ENCODE assay signal across 9 mouse cellular contexts in genomic region chr9:101314036-101314435, GRCm38 (mm10).
A peak's percentile ranks its signal among the peaks of the same experiment; 100 is the strongest.
DNase-seq lines count a peak whose midpoint lies in the region; ATAC-seq and TF ChIP-seq lines count a peak whose summit lies in the region.
"Had no signal": no experiment of that assay in that cellular context is flagged by ENCODE, and none has a peak within 500 bp of the region (broad histone marks: within the 10 kb centered on the region; RNA-seq: fewer than 3 reads in every experiment).

No protein-coding gene starts in this region.

- TF ChIP-seq EP300 in MEL (IDR thresholded peaks at IDR 0.05; ENCODE audit: low read depth in 1 of 2, low read length in 2 of 2) = no peak

- H3K9ac ChIP-seq in hindbrain, embryonic 11.5 days (ENCODE audit: low read depth, low read length) = no peak overlapping the region
- no peak overlapping the region for H3K9ac ChIP-seq in hindbrain, embryonic 16.5 days (ENCODE audit: low read depth, low read length)
- no peak overlapping the region for H3K9ac ChIP-seq in MEL (ENCODE audit: control insufficient read depth, low read depth, low read length, poor library complexity, severe bottlenecking)
- H3K9ac ChIP-seq in midbrain, postnatal 0 days (replicated peaks; ENCODE audit: low read length, poor library complexity, severe bottlenecking) = no peak overlapping the region

- peak; percentile 46 to 82 (median 61) for TF ChIP-seq CTCF in MEL (IDR thresholded peaks at IDR 0.05 in 2 of 3, conservative IDR thresholded peaks at IDR 0.05 in 1 of 3; ENCODE audit: control insufficient read depth in 1 of 3, insufficient read depth in 1 of 3, low read depth in 2 of 3, low read length in 3 of 3, poor library complexity in 1 of 3, severe bottlenecking in 1 of 3)
- peak; percentile 59; the same call in 1 of the 2 replicates for TF ChIP-seq CTCF in cerebellum, adult 2 months (IDR thresholded peaks at IDR 0.05; ENCODE audit: borderline replicate concordance, insufficient read depth, low read depth, low read length)
- peak; percentile 95 for TF ChIP-seq CTCF in midbrain, postnatal 0 days (IDR thresholded peaks at IDR 0.05)

- no peaks in the 10 kb centered on the region for H3K27me3 ChIP-seq in hindbrain, embryonic 11.5 days (ENCODE audit: control insufficient read depth, insufficient read depth, low read length)
- no peaks in the 10 kb centered on the region for H3K27me3 ChIP-seq in hindbrain, embryonic 16.5 days (replicated peaks; ENCODE audit: control insufficient read depth, insufficient read depth, low read length)
- no peaks in the 10 kb centered on the region for H3K27me3 ChIP-seq in MEL (ENCODE audit: control insufficient read depth in 1 of 2, insufficient read depth in 2 of 2, low read length in 2 of 2)
- no peaks in the 10 kb centered on the region for H3K27me3 ChIP-seq in cerebellum, adult 2 months (ENCODE audit: control insufficient read depth, insufficient read depth, low read length)
- H3K27me3 ChIP-seq in midbrain, postnatal 0 days (ENCODE audit: insufficient read depth, low read length) = no peaks in the 10 kb centered on the region

- WGBS in hindbrain, embryonic 11.5 days = 47% methylated on average over 4 of the region's 4 CpGs
- 33% methylated on average over 4 of the region's 4 CpGs for WGBS in hindbrain, embryonic 16.5 days
- 45% methylated on average over 4 of the region's 4 CpGs for WGBS in cerebellum, adult 2 months
- WGBS in midbrain, postnatal 0 days = 20% methylated on average over 4 of the region's 4 CpGs

- H3K36me3 ChIP-seq in hindbrain, embryonic 11.5 days (ENCODE audit: control insufficient read depth, insufficient read depth, low read length) = no peaks in the 10 kb centered on the region
- no peaks in the 10 kb centered on the region for H3K36me3 ChIP-seq in hindbrain, embryonic 16.5 days (ENCODE audit: control insufficient read depth, insufficient read depth, low read length)
- H3K36me3 ChIP-seq in MEL (ENCODE audit: control insufficient read depth in 1 of 2, insufficient read depth in 2 of 2, low read length in 2 of 2) = no peaks in the 10 kb centered on the region
- no peaks in the 10 kb centered on the region for H3K36me3 ChIP-seq in midbrain, postnatal 0 days (ENCODE audit: insufficient read depth, low read length)

- ATAC-seq in hindbrain, embryonic 11.5 days (ENCODE audit: low FRiP score) = no peak
- no peak for ATAC-seq in hindbrain, embryonic 16.5 days
- no peak for ATAC-seq in midbrain, postnatal 0 days (ENCODE audit: low FRiP score)
- ATAC-seq in erythroid progenitor cell, adult 5-6 weeks (replicated peaks; ENCODE audit: low FRiP score, poor library complexity, severe bottlenecking) = no peak

- no peaks in the 10 kb centered on the region for H3K4me1 ChIP-seq in hindbrain, embryonic 11.5 days (replicated peaks; ENCODE audit: control insufficient read depth, insufficient read depth, low read length)
- no peaks in the 10 kb centered on the region; the same call in 1 of the 2 replicates for H3K4me1 ChIP-seq in hindbrain, embryonic 16.5 days (ENCODE audit: control insufficient read depth, insufficient read depth, low read depth, low read length)
- no peaks in the 10 kb centered on the region for H3K4me1 ChIP-seq in MEL (ENCODE audit: control insufficient read depth in 1 of 2, insufficient read depth in 2 of 2, low read length in 2 of 2)
- no peaks in the 10 kb centered on the region for H3K4me1 ChIP-seq in cerebellum, adult 2 months (ENCODE audit: control insufficient read depth, insufficient read depth, low read length)
- no peaks in the 10 kb centered on the region for H3K4me1 ChIP-seq in midbrain, postnatal 0 days (ENCODE audit: insufficient read depth, low read length)
- H3K4me1 ChIP-seq: megakaryocyte, embryonic 14.5 days had no signal

- no peak overlapping the region for H3K27ac ChIP-seq in hindbrain, embryonic 11.5 days (ENCODE audit: low read depth, low read length)
- H3K27ac ChIP-seq in hindbrain, embryonic 16.5 days (ENCODE audit: low read depth, low read length) = no peak overlapping the region
- no peak overlapping the region for H3K27ac ChIP-seq in MEL (ENCODE audit: control insufficient read depth, low read depth, low read length)
- no peak overlapping the region for H3K27ac ChIP-seq in cerebellum, adult 2 months (ENCODE audit: insufficient read depth, low read length)
- 0 out of 2 replicates have a peak overlapping the region, but pooled peaks have one; percentile 34 for H3K27ac ChIP-seq in midbrain, postnatal 0 days (ENCODE audit: low read depth, low read length)

- no peak overlapping the region for H3K4me3 ChIP-seq in hindbrain, embryonic 11.5 days (ENCODE audit: low read depth, low read length)
- H3K4me3 ChIP-seq in hindbrain, embryonic 16.5 days (ENCODE audit: low read length) = no peak overlapping the region
- no peak overlapping the region for H3K4me3 ChIP-seq in MEL (ENCODE audit: control insufficient read depth in 1 of 2, insufficient read depth in 1 of 2, low read depth in 2 of 2, low read length in 2 of 2)
- no peak overlapping the region for H3K4me3 ChIP-seq in cerebellum, adult 2 months (replicated peaks; ENCODE audit: insufficient read depth, low read depth, low read length)
- no peak overlapping the region for H3K4me3 ChIP-seq in midbrain, postnatal 0 days (ENCODE audit: low read depth, low read length)
- H3K4me3 ChIP-seq: megakaryocyte, embryonic 14.5 days had no signal

- TF ChIP-seq POLR2A in MEL (IDR thresholded peaks at IDR 0.05; ENCODE audit: control insufficient read depth in 1 of 2, insufficient read depth in 1 of 2, low read depth in 1 of 2, low read length in 2 of 2, poor library complexity in 1 of 2) = no peak
- TF ChIP-seq POLR2A in cerebellum, adult 2 months (IDR thresholded peaks at IDR 0.05; ENCODE audit: borderline replicate concordance, insufficient read depth, low read length) = no peak

- intact Hi-C loops in gastrocnemius, postnatal 14 days (cut with DNase I; ENCODE audit: low total_unique reads) = loop anchor here (10.0 kb wide), 1 partner anchor 81 kb away; no protein-coding TSS in a partner anchor
- intact Hi-C loops in left cerebral cortex, postnatal 10 days (cut with DNase I) = loop anchor here (2.0 to 10.0 kb wide), 3 partner anchors 377 to 1231 kb away; partner anchors contain the start of gene Ephb1

- no peaks in the 10 kb centered on the region for H3K79me2 ChIP-seq in MEL (ENCODE audit: control insufficient read depth, insufficient read depth, low read length, poor library complexity)

- H3K4me2 ChIP-seq in hindbrain, embryonic 11.5 days (replicated peaks; ENCODE audit: low read depth, low read length) = no peak overlapping the region
- no peak overlapping the region for H3K4me2 ChIP-seq in hindbrain, embryonic 16.5 days (ENCODE audit: low read length)
- H3K4me2 ChIP-seq in midbrain, postnatal 0 days (ENCODE audit: low read depth, low read length, poor library complexity, severe bottlenecking) = no peak overlapping the region

- peak; percentile 83 for DNase-seq in hindbrain, embryonic 11.5 days (ENCODE audit: low spot score)
- DNase-seq in MEL (ENCODE audit: low read depth, low spot score) = peak; percentile 66
- DNase-seq in cerebellum, adult 2 months = peak; percentile 41 to 45
- DNase-seq in gastrocnemius, postnatal 14 days = peak; percentile 53
- peak; percentile 58 to 65 for DNase-seq in left cerebral cortex, postnatal 10 days (ENCODE audit: extremely low spot score in 1 of 2, low spot score in 2 of 2)
- DNase-seq in midbrain, postnatal 0 days (ENCODE audit: low spot score) = peak; percentile 90

- peak; percentile 91 for TF ChIP-seq RAD21 in MEL (IDR thresholded peaks at IDR 0.05; ENCODE audit: low read depth, low read length)

- H3K9me3 ChIP-seq in hindbrain, embryonic 11.5 days (ENCODE audit: control insufficient read depth, low read length) = no peaks in the 10 kb centered on the region
- H3K9me3 ChIP-seq in hindbrain, embryonic 16.5 days (ENCODE audit: control insufficient read depth, low read length) = no peaks in the 10 kb centered on the region; the same call in 1 of the 2 replicates
- no peaks in the 10 kb centered on the region for H3K9me3 ChIP-seq in MEL (replicated peaks; ENCODE audit: insufficient read depth, low read length)
- no peaks in the 10 kb centered on the region for H3K9me3 ChIP-seq in midbrain, postnatal 0 days (ENCODE audit: low read length)

TF ChIP-seq in MEL, 35 proteins besides CTCF, POLR2A, EP300 and RAD21 (continues in another document):
- no peak for TF ChIP-seq POLR2AphosphoS2 (IDR thresholded peaks at IDR 0.05; ENCODE audit: low read length)
- TF ChIP-seq BHLHE40 (IDR thresholded peaks at IDR 0.05; ENCODE audit: borderline replicate concordance, low read depth, low read length) = no peak
- no peak for TF ChIP-seq POLR2AphosphoS5 (IDR thresholded peaks at IDR 0.05; ENCODE audit: borderline replicate concordance, low read depth, low read length)
- no peak for TF ChIP-seq JUND (IDR thresholded peaks at IDR 0.05; ENCODE audit: low read depth, low read length)
- TF ChIP-seq HCFC1 (IDR thresholded peaks at IDR 0.05; ENCODE audit: low read depth, low read length) = no peak
- no peak for TF ChIP-seq ZMIZ1 (IDR thresholded peaks at IDR 0.05; ENCODE audit: low read depth, low read length)
- peak; percentile 84 for TF ChIP-seq SMC3 (IDR thresholded peaks at IDR 0.05; ENCODE audit: low read depth, low read length)
- no peak for TF ChIP-seq TAL1 (IDR thresholded peaks at IDR 0.05; ENCODE audit: low read length)
- no peak for TF ChIP-seq SIN3A (IDR thresholded peaks at IDR 0.05; ENCODE audit: low read length)
- TF ChIP-seq USF1 (IDR thresholded peaks at IDR 0.05; ENCODE audit: low read depth, low read length) = no peak
- no peak for TF ChIP-seq MAZ (IDR thresholded peaks at IDR 0.05; ENCODE audit: low read depth, low read length)
- TF ChIP-seq NELFE (IDR thresholded peaks at IDR 0.05; ENCODE audit: low read depth, low read length) = no peak
- TF ChIP-seq KAT2A (conservative IDR thresholded peaks at IDR 0.05; ENCODE audit: low read depth, low read length) = no peak
- peak; percentile 82 for TF ChIP-seq ZC3H11A (IDR thresholded peaks at IDR 0.05; ENCODE audit: low read depth, low read length)
- TF ChIP-seq MYB (IDR thresholded peaks at IDR 0.05; ENCODE audit: low read depth, low read length) = no peak
- TF ChIP-seq ETS1 (IDR thresholded peaks at IDR 0.05; ENCODE audit: low read depth, low read length) = no peak
- no peak for TF ChIP-seq E2F4 (IDR thresholded peaks at IDR 0.05; ENCODE audit: borderline replicate concordance, low read depth, low read length)
- peak; percentile 98 for TF ChIP-seq ZNF384 (IDR thresholded peaks at IDR 0.05; ENCODE audit: low read depth, low read length)
- no peak for TF ChIP-seq CHD2 (IDR thresholded peaks at IDR 0.05; ENCODE audit: low read length)
- TF ChIP-seq RCOR1 (IDR thresholded peaks at IDR 0.05; ENCODE audit: low read depth, low read length) = no peak
- no peak for TF ChIP-seq NRF1 (IDR thresholded peaks at IDR 0.05; ENCODE audit: insufficient read depth, low read depth, low read length, poor library complexity, severe bottlenecking)
- TF ChIP-seq CHD1 (IDR thresholded peaks at IDR 0.05; ENCODE audit: low read depth, low read length) = no peak
- no peak for TF ChIP-seq UBTF (IDR thresholded peaks at IDR 0.05; ENCODE audit: borderline replicate concordance, insufficient read depth, low read depth, low read length)
